Comparison of ENCODE assay signal across 20 mouse cellular contexts in the genomic region with DNA sequence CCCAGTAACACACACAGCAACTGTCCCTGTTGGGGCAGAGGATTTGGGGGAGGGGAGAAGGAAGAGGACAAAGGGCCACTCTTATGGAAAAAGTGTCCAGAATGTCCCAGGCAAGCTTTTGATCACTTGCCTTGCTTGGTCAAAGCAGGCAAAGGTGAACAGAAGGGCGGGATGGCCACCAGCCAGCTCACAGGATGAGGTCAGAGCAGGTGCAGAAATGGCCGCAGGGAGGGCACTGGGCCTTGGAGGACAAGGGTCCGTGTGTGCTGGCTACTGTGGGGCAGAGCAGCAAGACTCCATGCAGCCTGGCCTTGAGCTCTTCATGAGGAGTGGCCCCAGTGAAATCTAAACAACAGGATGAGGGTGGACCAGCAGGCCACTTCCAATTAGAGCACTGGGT.
DNase-seq lines count a peak whose midpoint lies in the region; ATAC-seq and TF ChIP-seq lines count a peak whose summit lies in the region.
"Had no signal": no experiment of that assay in that cellular context is flagged by ENCODE, and none has a peak within 500 bp of the region (broad histone marks: within the 10 kb centered on the region; RNA-seq: fewer than 3 reads in every experiment).

No protein-coding gene starts in this region.

- no peaks in the 10 kb centered on the region for H3K9me3 ChIP-seq in midbrain, postnatal 0 days (ENCODE audit: low read length)
- no peaks in the 10 kb centered on the region for H3K9me3 ChIP-seq in midbrain, embryonic 16.5 days (replicated peaks; ENCODE audit: control insufficient read depth, low read length, poor library complexity, severe bottlenecking)
- H3K9me3 ChIP-seq: forebrain, embryonic 12.5 days; hindbrain, embryonic 15.5 days; limb, embryonic 12.5 days; liver, embryonic 13.5 days; lung, embryonic 15.5 days; midbrain, embryonic 10.5 days had no signal

- H3K36me3 ChIP-seq in midbrain, postnatal 0 days (ENCODE audit: insufficient read depth, low read length): 0 out of 2 replicates have a peak, but pooled peaks cover 3% of the 10 kb centered on the region
- no peaks in the 10 kb centered on the region for H3K36me3 ChIP-seq in midbrain, embryonic 16.5 days (ENCODE audit: control insufficient read depth, insufficient read depth, low read length)
- H3K36me3 ChIP-seq: forebrain, embryonic 12.5 days; hindbrain, embryonic 15.5 days; limb, embryonic 12.5 days; liver, embryonic 13.5 days; lung, embryonic 15.5 days; midbrain, embryonic 10.5 days had no signal

- ATAC-seq in midbrain, postnatal 0 days (ENCODE audit: low FRiP score): 0 out of 2 replicates have a peak, but pooled peaks have one; percentile 13
- ATAC-seq in midbrain, embryonic 16.5 days: no peak
- ATAC-seq: intestine, postnatal 0 days had no signal

- whole genome bisulfite sequencing in midbrain, postnatal 0 days: 59% methylated on average over 3 of the region's 3 CpGs
- WGBS in midbrain, embryonic 16.5 days: 58% methylated on average over 3 of the region's 3 CpGs

- DNase-seq in kidney, adult 8-10 months: peak; percentile 10 to 48
- DNase-seq in kidney, adult 18-20 months: no peak
- DNase-seq in midbrain, postnatal 0 days (ENCODE audit: low spot score): no peak
- DNase-seq in cerebellum, adult 9-10 months: peak; percentile 94
- DNase-seq in ovary, postnatal 14 days (ENCODE audit: low spot score): no peak
- DNase-seq in urinary bladder, postnatal 25 days (ENCODE audit: low spot score): no peak
- DNase-seq: adrenal gland, postnatal 25 days; gastrocnemius, postnatal 14 days; heart, adult 2 months; heart, postnatal 4 days; liver, embryonic 13.5 days; thymus, postnatal 25 days had no signal

- H3K27me3 ChIP-seq in midbrain, postnatal 0 days (ENCODE audit: insufficient read depth, low read length): no peaks in the 10 kb centered on the region
- no peaks in the 10 kb centered on the region for H3K27me3 ChIP-seq in midbrain, embryonic 16.5 days (ENCODE audit: control insufficient read depth, insufficient read depth, low read depth, low read length)
- H3K27me3 ChIP-seq: hindbrain, embryonic 15.5 days; limb, embryonic 12.5 days; liver, embryonic 13.5 days; lung, embryonic 15.5 days had no signal

- no peaks in the 10 kb centered on the region for H3K4me1 ChIP-seq in midbrain, postnatal 0 days (ENCODE audit: insufficient read depth, low read length)
- H3K4me1 ChIP-seq in midbrain, embryonic 16.5 days (ENCODE audit: control insufficient read depth, insufficient read depth, low read length): no peaks in the 10 kb centered on the region
- H3K4me1 ChIP-seq: limb, embryonic 12.5 days; lung, embryonic 15.5 days had no signal

- no peak overlapping the region for H3K4me3 ChIP-seq in midbrain, postnatal 0 days (ENCODE audit: low read depth, low read length)
- H3K4me3 ChIP-seq in midbrain, embryonic 16.5 days (ENCODE audit: low read depth, low read length): no peak overlapping the region
- H3K4me3 ChIP-seq: forebrain, embryonic 12.5 days; heart, adult 2 months; hindbrain, embryonic 15.5 days; limb, embryonic 12.5 days; liver, embryonic 13.5 days; lung, embryonic 15.5 days; midbrain, embryonic 10.5 days had no signal

- no peak overlapping the region for H3K9ac ChIP-seq in midbrain, postnatal 0 days (replicated peaks; ENCODE audit: low read length, poor library complexity, severe bottlenecking)
- no peak overlapping the region for H3K9ac ChIP-seq in midbrain, embryonic 16.5 days (ENCODE audit: low read depth, low read length)
- H3K9ac ChIP-seq: forebrain, embryonic 12.5 days; hindbrain, embryonic 15.5 days; limb, embryonic 12.5 days; liver, embryonic 13.5 days; lung, embryonic 15.5 days had no signal

- no peak overlapping the region for H3K27ac ChIP-seq in midbrain, postnatal 0 days (ENCODE audit: low read depth, low read length)
- no peak overlapping the region for H3K27ac ChIP-seq in midbrain, embryonic 16.5 days (ENCODE audit: low read length)
- H3K27ac ChIP-seq: forebrain, embryonic 12.5 days; heart, adult 2 months; hindbrain, embryonic 15.5 days; limb, embryonic 12.5 days; liver, embryonic 13.5 days; lung, embryonic 15.5 days; macrophage; midbrain, embryonic 10.5 days had no signal

- no peak overlapping the region for H3K4me2 ChIP-seq in midbrain, postnatal 0 days (ENCODE audit: low read depth, low read length, poor library complexity, severe bottlenecking)
- no peak overlapping the region for H3K4me2 ChIP-seq in midbrain, embryonic 16.5 days (ENCODE audit: low read length)
- H3K4me2 ChIP-seq: forebrain, embryonic 12.5 days; hindbrain, embryonic 15.5 days; limb, embryonic 12.5 days; liver, embryonic 13.5 days; lung, embryonic 15.5 days had no signal

- no peak for TF ChIP-seq CTCF in midbrain, postnatal 0 days (IDR thresholded peaks at IDR 0.05)

Comparison
In these comparisons a context has a peak if more than half of its experiments do, and no peak if none do; other contexts are left out.
1. DNase-seq: peak in kidney, adult 8-10 months (2 of 2) and cerebellum, adult 9-10 months (single experiment); none in kidney, adult 18-20 months (single experiment), midbrain, postnatal 0 days (single experiment), ovary, postnatal 14 days (single experiment) and urinary bladder, postnatal 25 days (single experiment).